Mouse (Mus musculus) urinary bladder, postnatal 4 days (tissue): Measurements from ENCODE around the gene Klrc1.
"Not testable (repeated sequence)": the region's sequence is repeated elsewhere in the genome, so short reads cannot be mapped to it uniquely, and the experiment has no call there.

Experiments used
- DNase-seq, 2 experiments: peaks; one replicate each; pipeline ENCODE4 v3.0.0; 2021 to 2022; ENCODE audit warnings: low spot score in 2 of 2

The Klrc1 gene

DNA sequence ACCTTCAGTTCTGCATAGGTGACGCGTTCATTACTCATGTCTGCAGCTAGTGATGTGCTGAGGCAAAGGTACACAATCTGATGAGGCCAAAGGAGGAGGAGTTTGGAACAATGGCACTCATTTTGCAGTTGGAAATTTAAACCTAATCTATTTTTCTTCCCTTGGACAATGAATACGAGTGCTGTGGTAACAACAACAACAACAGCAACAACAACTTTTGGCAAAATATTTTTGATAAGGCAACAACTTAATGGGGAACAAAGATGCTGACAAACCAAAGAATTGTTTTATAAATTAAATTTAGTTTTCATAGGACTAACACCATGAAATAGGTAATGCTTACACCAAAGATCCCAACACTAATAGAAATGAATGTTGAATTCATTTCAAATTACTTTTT, at the start of gene Klrc1:
Klrc1 (minus strand) TSS at position 101 of the 400 bp plus-strand sequence.
- no peak for DNase-seq

DNA sequence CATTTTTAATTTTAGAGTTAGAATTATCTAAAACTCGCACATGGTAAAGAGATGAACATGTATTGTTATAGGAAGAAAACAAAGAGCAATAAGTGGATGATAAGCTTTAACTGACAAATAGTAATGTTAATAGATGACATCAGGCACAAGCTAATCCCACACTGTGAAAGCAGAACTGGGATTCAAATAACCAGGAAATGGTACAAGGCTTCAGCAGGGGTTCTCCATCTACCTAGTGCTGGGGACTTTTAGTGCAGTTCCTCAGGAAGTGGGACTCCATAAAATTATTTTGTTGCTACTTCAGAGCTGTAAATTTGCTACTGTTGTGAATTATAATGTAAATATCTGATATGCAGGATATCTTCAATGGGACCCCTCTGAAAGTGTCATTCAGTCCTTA, 48.5 kb upstream of the Klrc1 start:
- DNase-seq = no peak

DNA sequence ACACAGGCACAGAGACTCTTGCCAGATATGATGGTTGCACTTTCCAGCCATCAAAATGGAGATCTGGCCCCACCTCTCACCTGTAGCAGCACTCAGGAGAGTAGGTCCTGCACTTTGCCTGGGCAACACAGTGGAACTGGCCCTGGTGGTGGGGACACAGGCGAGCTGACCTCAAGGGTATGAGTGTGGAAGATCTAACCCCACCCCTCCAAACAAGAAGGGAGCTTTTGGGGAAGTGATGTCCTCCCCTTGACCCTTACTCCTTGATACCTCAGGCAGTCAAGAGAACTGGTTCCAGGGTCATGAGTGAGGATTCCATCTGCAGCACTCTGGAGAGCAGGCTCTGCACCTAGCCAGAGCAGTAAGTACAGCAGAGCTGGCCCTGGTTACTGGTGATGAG, 42.6 kb upstream of the Klrc1 start:
- no peak for DNase-seq

DNA sequence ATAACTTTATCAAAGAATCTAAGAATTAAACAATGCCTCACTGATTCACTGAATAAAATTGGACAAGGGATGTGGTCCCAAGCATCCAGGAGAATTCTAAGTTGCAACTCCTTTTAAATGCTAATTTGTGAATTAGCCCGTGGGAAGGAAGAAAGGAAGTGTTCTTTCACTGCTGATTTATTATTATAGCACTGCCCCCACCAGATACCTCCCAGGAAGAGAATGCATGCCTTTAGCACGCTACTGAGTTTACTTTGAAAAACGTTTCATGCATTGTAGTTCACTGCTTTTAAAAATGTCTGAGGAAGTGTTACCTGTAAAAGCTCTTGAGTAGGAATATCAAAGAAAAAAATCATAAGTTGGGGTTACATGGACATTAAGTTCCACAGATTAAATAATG, 41.7 kb upstream of the Klrc1 start:
- DNase-seq = no peak

DNA sequence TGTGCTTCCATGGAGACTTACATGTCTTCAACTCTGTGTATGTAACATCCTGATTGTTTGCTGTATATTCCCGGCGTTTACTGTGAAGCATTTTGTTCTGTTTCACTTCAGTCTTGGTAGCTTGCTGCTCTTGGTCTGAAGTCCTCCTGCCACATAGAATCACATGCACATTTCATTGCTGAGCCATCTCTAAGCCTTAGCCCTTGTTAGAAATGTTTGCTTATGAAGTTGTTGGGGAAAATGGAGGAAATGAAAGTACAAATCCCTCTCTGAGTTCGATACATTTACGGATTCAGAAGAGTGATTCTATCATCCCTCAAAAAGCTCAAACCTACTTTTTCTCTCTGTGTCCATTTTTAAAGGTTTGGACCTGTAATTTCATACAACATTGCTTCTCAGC, 38.3 kb upstream of the Klrc1 start, which contains the start of gene Klri1:
Klri1 (minus strand) TSS at position 101 of the 400 bp plus-strand sequence.
- DNase-seq = no peak

DNA sequence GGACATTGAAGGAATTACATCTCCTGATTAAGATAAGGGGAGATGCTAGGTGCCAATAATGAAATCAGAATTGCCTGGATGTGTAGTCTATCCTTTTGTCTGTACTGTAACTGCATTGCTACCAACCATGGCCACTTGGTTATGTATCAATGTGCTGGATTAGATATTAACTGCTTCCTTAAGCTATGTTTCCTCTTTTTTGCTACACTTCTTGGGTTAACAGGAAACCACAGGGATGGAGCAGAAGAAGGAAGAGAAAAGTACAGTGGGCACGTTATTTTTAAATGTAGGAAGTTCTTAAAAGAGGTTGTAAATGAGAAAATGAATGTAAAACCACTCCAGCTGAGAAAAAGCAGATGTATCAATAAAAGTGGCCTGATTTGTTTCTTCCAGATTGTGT, 34.8 kb upstream of the Klrc1 start:
- no peak for DNase-seq

DNA sequence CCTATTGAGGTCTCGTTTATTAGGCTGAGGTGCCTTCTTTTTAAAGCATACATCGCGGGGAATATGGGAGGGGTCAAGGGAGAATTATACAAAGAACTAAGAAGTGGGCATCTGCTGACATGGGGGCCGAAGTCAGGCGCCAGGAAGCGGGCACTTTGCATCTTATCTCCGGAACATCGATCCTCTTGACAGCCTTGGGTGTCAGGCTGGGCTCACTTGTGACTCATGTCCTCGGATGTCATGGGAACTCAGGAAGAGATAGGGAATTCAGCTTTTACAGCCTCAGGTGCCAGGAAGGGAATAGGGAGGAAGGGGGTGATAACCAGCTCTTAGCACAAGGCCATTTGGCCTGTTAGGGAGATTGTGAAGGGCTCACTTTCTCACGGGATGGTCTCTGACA, 12.7 kb upstream of the Klrc1 start:
- DNase-seq = not testable (repeated sequence)

DNA sequence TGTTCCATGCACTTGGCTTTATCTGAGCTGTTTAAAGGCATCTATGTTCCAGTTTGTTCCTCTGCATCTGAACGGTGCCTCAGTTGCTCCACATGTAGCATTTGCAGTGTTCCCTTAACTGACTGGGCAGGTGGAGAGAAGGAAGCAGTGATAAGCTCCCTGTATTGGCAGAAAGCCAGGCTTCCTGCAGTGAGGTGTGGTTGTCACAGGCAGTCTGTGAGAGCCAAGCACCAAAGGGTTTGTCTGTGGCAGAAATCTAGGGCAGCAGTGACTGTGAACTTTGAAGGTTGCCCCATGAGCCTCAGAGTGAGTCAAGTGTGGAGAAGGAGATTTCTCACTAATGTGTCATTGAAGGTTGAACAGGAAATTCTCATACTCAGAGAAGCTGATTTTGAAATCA, 1.6 kb upstream of the Klrc1 start:
- DNase-seq = no peak

DNA sequence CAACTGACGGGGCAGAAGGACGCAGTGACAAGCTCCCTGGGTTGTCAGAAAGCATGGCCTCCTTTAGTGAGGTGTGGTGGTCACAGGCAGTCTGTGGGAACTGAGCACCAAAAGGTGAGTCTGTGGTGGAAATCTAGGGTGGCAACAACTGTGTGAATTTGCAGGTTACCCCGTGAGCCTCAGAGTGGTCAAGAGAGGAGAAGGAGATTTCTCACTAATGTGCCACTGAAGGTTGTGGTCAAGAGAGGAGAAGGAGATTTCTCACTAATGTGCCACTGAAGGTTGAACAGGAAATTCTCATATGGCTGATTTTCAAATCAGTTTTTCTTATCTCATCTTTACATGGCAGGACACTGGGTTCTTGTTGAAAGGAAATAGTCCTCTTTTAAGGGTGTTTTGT, 17.5 kb downstream of the Klrc1 start:
- DNase-seq = not testable (repeated sequence)

DNA sequence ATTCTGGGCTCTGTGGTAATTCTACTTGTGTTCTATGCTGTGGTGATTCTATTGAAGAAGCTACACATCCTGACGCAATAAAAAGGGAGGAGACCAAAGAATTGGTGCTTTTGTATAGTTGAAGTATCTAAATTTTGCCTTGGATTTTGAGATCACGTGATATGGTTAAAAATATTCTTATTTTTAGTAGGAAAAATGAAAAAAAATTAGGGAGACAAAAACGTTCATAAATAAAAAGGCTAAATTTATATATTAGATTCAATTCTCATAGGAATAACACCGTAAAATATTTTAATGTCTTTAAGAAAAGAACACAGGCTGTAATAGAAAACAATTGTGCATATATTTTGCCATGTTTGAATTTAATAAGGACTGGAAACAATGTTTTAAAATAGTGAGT, 18.2 kb downstream of the Klrc1 start, which contains the start of gene Klrc2:
Klrc2 (minus strand) TSS at position 101 of the 400 bp plus-strand sequence.
- DNase-seq = not testable (repeated sequence)

DNA sequence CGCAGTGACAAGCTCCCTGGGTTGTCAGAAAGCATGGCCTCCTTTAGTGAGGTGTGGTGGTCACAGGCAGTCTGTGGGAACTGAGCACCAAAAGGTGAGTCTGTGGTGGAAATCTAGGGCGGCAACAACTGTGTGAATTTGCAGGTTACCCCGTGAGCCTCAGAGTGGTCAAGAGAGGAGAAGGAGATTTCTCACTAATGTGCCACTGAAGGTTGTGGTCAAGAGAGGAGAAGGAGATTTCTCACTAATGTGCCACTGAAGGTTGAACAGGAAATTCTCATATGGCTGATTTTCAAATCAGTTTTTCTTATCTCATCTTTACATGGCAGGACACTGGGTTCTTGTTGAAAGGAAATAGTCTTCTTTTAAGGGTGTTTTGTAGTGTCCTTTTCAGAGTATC, 34.7 kb downstream of the Klrc1 start:
- not testable (repeated sequence) for DNase-seq

DNA sequence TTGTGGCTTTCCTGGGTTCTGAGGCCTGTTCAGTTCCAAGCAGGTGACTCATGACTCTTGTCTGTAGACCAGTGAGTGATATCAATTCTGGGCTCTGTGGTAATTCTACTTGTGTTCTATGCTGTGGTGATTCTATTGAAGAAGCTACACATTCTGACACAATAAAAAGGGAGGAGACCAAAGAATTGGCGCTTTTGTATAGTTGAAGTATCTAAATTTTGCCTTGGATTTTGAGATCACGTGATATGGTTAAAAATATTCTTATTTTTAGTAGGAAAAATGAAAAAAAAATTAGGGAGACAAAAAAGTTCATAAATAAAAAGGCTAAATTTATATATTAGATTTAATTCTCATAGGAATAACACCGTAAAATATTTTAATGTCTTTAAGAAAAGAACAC, 35.5 kb downstream of the Klrc1 start, which contains the start of gene Klrc3:
Klrc3 (minus strand) TSS at position 101 of the 400 bp plus-strand sequence.
- DNase-seq = not testable (repeated sequence)

DNA sequence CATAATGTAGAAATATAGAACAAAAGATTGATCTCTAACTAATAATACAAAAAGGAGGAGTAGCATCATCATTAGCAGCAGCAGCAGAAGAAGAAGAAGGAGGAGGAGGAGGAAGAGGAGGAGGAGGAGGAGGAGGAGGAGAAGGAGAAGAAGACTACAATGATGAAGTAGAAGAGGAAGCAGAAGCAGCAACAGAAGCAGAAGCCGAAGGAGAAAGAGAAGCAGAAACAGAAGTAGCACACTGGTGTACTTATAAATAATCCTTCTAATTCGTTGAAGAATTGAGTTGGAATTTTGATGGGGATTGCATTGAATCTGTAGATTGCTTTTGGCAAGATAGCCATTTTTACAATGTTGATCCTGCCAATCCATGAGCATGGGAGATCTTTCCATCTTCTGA, 47.7 kb downstream of the Klrc1 start:
- DNase-seq = not testable (repeated sequence)

DNA sequence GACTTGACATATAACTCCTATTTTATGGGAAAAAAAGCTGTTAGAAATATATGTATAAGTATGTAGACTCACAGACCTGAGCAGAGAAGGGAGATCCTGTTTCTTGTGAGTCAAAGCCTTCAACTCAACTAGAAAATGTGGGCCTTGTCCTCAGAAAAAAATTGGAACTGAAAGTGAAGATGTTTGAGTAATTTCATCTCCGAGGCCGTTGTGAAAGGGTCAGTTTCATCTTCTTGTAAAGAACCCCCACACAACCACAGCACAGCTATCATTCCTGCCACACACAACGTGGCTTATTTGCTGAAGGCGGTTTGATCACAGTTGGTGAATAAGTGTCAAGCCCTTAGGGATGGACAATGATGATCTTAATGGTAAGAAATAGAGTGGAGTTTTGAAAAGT, 55.0 kb downstream of the Klrc1 start, which contains the start of gene Klrk1:
Klrk1 (minus strand) TSS at position 130 of the 400 bp plus-strand sequence.
- no peak for DNase-seq
